Mouse (Mus musculus): ENCODE measurements around the gene Man1a. TPM values are rescaled to one million over a fixed set of nuclear protein-coding genes. Genes with fewer than 3 reads are reported as not detected.

Man1a gene
- total and polyA plus RNA-seq, 3 experiments: 6.9 to 43.2 (median 40.1) TPM

- peaks cover 3% of the 10 kb centered on the region for H3K4me1 ChIP-seq (ENCODE audit: control insufficient read depth, insufficient read depth, low read length)
- intact Hi-C loops (cut with DNase I): no loop called here
- DNase-seq: no peak
- H3K79me2 ChIP-seq (replicated peaks; ENCODE audit: control insufficient read depth, insufficient read depth, low read length): no peaks in the 10 kb centered on the region
- no peak overlapping the region for H3K4me3 ChIP-seq
- TF ChIP-seq POLR2A (IDR thresholded peaks at IDR 0.05; ENCODE audit: insufficient read depth, low read depth, low read length): no peak
- no peak for TF ChIP-seq EP300 (IDR thresholded peaks at IDR 0.05; ENCODE audit: insufficient read depth, low read depth, low read length)
- no peak for TF ChIP-seq CTCF (IDR thresholded peaks at IDR 0.05)
- no peaks in the 10 kb centered on the region for H3K36me3 ChIP-seq (ENCODE audit: control insufficient read depth, insufficient read depth, low read length)
- H3K27me3 ChIP-seq (ENCODE audit: control insufficient read depth, insufficient read depth, low read length): no peaks in the 10 kb centered on the region
- no peak overlapping the region for H3K9ac ChIP-seq (ENCODE audit: low read depth, low read length)
- 61% methylated on average over 3 of the region's 3 CpGs for WGBS
- no peak overlapping the region for H3K27ac ChIP-seq
Observed at GRCm38 (mm10) chr10:53874191-53874590, 202.2 kb downstream of the Man1a start.

- Histone ChIP-seq H3K9ac (ENCODE audit: low read depth, low read length) (no peak overlapping the region), H3K36me3 (ENCODE audit: control insufficient read depth, insufficient read depth, low read length) (no peaks in the 10 kb centered on the region), H3K4me3 (no peak overlapping the region), H3K79me2 (replicated peaks; ENCODE audit: control insufficient read depth, insufficient read depth, low read length) (no peaks in the 10 kb centered on the region), H3K27ac (no peak overlapping the region), H3K27me3 (ENCODE audit: control insufficient read depth, insufficient read depth, low read length) (no peaks in the 10 kb centered on the region), H3K4me1 (ENCODE audit: control insufficient read depth, insufficient read depth, low read length) (no peaks in the 10 kb centered on the region)
- TF ChIP-seq CTCF (IDR thresholded peaks at IDR 0.05) (peak; percentile 83), EP300 (IDR thresholded peaks at IDR 0.05; ENCODE audit: insufficient read depth, low read depth, low read length) (0 out of 2 replicates have a peak, but pooled peaks have one; percentile 32), POLR2A (IDR thresholded peaks at IDR 0.05; ENCODE audit: insufficient read depth, low read depth, low read length) (no peak)
- peak; percentile 34 to 38 for DNase-seq
- intact Hi-C loops (cut with DNase I): loop anchor here (5.0 kb wide), 3 partner anchors 214 to 1904 kb away; partner anchors contain the start of gene Man1a
- 39% methylated on average over 7 of the region's 7 CpGs for WGBS
Observed at GRCm38 (mm10) chr10:53863486-53864357, 212.7 kb downstream of the Man1a start.

- TF ChIP-seq CTCF (IDR thresholded peaks at IDR 0.05) (no peak), EP300 (IDR thresholded peaks at IDR 0.05; ENCODE audit: insufficient read depth, low read depth, low read length) (no peak), POLR2A (IDR thresholded peaks at IDR 0.05; ENCODE audit: insufficient read depth, low read depth, low read length) (no peak)
- intact Hi-C loops (cut with DNase I): loop anchor here (5.0 kb wide), 3 partner anchors 217 to 1907 kb away; partner anchors contain the start of gene Man1a
Observed at GRCm38 (mm10) chr10:53859879-53860278, 216.5 kb downstream of the Man1a start.

GRCm38 (mm10) chr10:53859224-53859623, 217.2 kb downstream of the Man1a start:
- TF ChIP-seq EP300 (IDR thresholded peaks at IDR 0.05; ENCODE audit: insufficient read depth, low read depth, low read length): no peak
- TF ChIP-seq CTCF (IDR thresholded peaks at IDR 0.05): peak; percentile 43
- no peak overlapping the region for H3K9ac ChIP-seq (ENCODE audit: low read depth, low read length)
- 86% methylated on average over 3 of the region's 3 CpGs for WGBS
- intact Hi-C loops (cut with DNase I): no loop called here
- H3K4me1 ChIP-seq (ENCODE audit: control insufficient read depth, insufficient read depth, low read length): no peaks in the 10 kb centered on the region
- H3K4me3 ChIP-seq: no peak overlapping the region
- no peak for DNase-seq
- no peaks in the 10 kb centered on the region for H3K36me3 ChIP-seq (ENCODE audit: control insufficient read depth, insufficient read depth, low read length)
- H3K27me3 ChIP-seq (ENCODE audit: control insufficient read depth, insufficient read depth, low read length): no peaks in the 10 kb centered on the region
- no peaks in the 10 kb centered on the region for H3K79me2 ChIP-seq (replicated peaks; ENCODE audit: control insufficient read depth, insufficient read depth, low read length)
- H3K27ac ChIP-seq: no peak overlapping the region

More at GRCm38 (mm10) chr10:53859879-53860278, 216.5 kb downstream of the Man1a start:
- Histone ChIP-seq H3K27me3 (ENCODE audit: control insufficient read depth, insufficient read depth, low read length) (no peaks in the 10 kb centered on the region), H3K4me3 (no peak overlapping the region), H3K79me2 (replicated peaks; ENCODE audit: control insufficient read depth, insufficient read depth, low read length) (no peaks in the 10 kb centered on the region), H3K36me3 (ENCODE audit: control insufficient read depth, insufficient read depth, low read length) (no peaks in the 10 kb centered on the region), H3K4me1 (ENCODE audit: control insufficient read depth, insufficient read depth, low read length) (no peaks in the 10 kb centered on the region), H3K27ac (no peak overlapping the region), H3K9ac (ENCODE audit: low read depth, low read length) (no peak overlapping the region)
- 73% methylated on average over 1 of the region's 1 CpGs for WGBS
- DNase-seq: no peak

All from heart, adult 2 months (tissue).